Mouse (Mus musculus) gastrocnemius, adult 18-20 months (tissue): ENCODE results near the gene Rac1. TPM values are rescaled to one million over a fixed set of nuclear protein-coding genes. Genes with fewer than 3 reads are reported as not detected.

ENCODE experiments used
- DNase-seq: peaks from one replicate; pipeline ENCODE4 v3.0.0; 2021; ENCODE audit warnings: low spot score
- total RNA-seq, 2 experiments: library from RNA; stranded (reverse); gene quantifications; 2 replicates each; pipeline ENCODE4 v1.2.3; 2021

Gene Rac1
- total RNA-seq, 2 experiments from 2014 or later, result 225 to 239 TPM

DNA sequence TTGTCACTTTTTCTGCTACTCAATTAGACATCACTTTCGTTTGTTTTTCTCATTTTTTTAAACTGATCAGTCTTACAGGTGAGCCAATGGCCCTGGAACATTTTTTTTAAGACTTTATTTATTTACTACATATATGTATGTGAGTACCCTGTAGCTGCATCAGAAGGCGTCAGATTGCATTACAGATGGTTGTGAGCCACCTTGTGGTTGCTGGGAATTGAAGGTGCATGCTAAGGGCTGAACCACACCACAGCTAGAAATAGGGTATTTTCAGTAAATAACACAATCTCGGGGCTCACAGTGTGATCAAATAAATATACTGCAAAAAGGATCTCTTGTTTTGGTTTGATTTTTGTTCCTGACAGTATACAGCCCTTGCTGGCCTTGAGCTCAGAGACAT, 30.4 kb downstream of the Rac1 start:
- DNase-seq, result no peak

DNA sequence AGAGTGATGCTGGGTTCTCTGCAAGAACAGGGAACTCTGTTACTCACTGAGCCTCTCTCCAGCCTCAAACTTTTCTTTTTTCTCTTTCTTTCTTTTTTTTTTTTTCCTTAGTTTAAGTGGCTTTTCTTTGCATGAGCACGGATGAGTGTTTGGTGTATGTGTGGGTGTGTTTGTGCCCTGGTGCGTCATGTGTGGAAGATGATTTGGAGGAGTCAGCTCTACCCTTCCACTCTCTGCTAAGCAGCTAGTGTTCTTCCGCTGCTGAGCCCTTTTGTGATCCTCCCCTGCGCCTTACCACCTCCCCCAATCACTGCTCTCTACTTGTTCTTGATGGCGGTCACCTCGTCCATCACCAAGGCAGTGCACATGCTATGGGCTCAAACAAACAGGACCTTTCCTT, 32.1 kb downstream of the Rac1 start:
- DNase-seq, result no peak

DNA sequence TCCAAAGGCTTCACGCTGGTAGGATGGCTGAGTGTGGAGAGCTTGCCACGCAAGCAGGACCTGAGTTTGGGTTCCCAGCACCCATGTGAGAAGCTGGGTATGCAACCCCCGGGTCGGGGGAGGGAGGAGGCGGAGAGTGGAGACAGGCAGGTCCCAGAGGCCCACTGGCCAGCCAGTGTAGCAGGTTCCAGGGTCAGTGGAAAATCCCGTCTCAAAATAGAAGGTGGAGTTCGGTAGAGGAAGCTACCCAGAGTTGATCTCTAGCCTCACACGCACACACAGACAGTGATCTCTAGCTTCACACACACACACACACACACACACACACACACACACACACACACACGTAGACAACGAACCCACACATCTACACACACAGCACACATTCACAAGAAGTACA, 34.7 kb downstream of the Rac1 start:
- no peak for DNase-seq

DNA sequence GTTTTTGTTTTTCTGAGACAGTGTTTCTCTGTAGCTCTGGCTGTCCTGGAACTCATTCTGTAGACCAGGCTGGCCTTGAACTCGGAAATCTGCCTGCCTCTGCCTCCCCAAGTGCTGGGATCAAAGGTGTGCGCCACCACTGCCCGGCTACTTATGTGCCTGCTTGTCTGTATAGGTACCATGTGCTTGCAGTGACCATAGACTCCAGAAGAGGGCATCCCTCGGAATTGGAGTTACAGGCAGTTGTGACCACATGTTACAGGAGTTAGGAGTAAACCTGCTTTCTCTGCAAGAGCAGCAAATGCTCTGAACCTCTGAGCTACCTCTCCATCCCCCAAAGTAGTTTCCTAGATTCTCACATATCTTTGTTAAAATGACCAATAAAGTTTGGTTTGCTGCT, 36.1 kb downstream of the Rac1 start:
- DNase-seq, result no peak

DNA sequence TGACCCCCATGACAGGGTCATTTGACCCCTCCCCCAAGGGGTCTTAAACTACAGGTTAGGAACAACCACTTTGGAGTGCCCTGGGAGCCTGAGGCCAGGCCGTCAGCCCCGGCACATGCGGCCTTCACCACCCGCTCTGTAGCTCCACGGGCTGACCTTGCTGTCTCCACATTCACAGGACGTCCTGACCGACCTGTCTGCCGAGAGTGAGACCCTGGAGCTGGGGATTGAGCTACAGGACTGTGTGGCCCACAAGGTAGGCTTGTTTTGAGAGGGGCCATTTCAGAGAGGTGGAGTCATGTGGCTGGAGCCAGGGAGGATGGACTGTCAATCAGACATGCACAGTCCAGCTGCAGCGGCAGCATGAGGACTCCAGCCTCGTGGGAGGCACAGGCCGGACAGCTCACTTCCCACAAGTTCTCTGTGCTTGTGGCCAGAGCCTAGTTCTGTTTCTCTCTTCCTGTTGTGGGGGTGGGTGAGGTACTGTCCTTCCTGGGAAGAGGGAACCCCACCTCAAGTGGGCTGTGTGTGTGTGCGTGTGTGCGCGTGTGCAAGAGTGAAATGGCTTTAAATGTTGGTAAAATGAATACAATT, 38.0 kb downstream of the Rac1 start:
- DNase-seq, result no peak

DNA sequence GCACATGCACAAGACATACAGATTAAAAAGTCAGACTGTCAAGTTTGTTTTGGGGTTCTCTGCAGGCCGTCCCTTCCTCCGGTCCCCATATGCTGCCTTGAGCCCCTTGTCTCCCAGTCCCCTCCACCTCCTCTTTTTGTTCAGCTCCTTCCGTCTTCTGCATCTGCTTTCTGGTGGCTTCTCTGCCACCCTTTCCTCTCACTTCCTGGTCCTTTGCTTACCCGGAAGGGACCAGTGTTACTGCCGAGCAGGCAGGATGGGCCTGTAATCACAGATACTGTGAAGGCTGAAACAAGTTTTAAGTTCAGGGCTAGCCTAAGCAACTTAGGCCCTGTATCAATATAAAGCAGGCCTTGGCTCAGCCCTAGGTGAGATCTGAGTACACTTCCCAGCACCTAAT, 39.8 kb downstream of the Rac1 start:
- no peak for DNase-seq

DNA sequence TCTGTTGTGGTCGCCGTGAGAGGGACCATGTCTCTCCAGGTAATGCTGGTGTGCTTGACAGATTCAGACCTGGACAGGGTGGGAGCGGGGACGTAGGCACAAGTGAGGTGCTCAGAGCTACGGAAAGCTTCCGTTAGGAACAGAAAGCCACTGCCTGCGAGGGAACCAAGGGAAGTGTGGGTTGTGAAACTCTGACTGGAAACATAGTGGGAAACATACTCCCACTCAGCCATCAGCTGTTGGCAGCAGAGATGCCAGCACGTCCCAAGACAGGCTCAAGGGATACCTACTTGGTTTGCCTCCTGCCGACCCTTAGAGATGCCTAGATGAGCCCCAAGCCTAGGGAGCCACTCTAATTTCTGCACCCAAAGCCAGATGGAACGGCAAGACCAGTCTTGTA, 40.6 kb downstream of the Rac1 start:
- DNase-seq, result no peak

DNA sequence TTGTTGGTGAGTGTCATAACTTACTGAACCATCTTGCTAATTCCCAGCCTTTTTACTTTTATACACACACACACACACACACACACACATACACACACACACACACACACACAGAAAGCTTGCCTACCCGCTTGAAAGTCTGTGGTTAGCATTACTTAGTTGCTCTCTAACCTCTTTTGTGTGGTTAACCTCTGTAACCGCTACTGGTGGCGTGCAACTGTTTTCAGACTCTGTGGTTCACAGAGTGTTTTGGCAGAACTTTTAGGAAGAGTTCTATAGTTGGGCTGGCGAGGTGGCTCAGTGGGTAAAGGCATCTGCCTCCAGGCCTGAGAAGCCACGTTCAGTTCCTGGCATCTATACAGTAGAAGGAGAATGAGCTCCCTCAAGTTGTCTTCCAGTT, 42.9 kb downstream of the Rac1 start:
- DNase-seq, result no peak

DNA sequence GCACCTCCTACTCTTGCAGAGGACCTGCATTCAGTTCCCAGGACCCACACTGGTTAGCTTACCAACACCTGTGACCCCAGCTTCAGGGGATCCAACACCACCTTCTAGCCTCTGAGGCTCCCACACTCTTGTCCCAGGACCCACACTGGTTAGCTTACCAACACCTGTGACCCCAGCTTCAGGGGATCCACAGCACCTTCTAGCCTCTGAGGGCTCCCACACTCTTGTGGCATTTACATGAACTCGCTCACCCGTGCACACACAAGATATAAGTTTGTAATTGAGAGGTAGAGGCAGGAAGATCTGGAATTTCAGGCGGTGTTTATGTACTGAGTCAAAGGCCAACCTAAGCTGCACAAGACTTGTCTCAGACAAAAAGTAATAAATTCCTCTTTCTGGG, 49.9 kb downstream of the Rac1 start:
- DNase-seq, result no peak

DNA sequence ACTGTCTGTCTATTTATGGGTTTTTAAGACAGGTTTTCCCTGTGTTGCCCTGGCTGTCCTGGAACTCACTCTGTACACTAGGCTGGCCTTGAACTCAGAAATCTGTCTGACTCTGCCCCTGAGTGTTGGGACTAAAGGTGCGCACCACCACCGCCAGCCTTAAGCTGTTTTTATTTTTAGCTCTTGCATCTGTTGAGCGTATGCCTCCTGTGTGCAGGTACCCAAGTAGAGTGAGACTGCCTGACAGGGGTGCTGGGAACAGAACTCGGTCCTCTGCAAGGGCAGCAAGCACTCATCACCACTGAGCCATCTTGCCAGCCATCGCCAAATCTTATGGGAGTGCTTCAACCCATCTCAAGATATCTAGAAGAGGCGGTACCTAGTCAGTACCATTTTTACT, 51.8 kb downstream of the Rac1 start:
- no peak for DNase-seq

DNA sequence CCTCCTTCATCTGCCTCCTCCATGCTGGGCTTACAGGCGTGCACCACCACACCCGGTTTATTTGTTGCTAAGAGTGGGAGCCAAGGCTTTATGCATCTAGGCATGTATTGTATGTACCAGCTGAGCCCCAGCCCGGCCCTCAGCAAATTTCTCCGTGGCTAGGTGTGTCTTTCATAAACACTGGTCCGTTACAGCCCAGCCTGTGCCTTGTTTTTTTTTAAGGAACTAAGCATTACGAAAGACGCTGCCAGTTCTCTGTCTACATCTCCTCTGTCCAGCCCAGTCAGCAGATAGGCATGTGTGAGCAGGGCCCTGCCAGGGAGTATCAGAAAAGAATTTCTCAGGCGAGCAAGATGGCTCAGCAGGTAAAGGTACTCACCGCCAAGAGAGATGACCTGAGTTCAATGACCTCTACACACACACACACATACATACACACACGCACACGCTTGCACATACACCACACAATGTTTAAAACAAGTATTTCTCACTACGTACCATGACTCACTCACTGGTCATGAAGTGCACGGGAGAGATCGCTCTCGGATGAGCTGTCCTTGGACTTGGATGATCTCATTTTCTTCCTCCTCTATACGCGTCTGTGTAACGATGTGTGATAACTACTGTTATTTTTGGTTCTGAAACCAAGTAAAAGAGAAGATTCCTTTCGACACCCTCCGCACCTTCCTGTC, 52.5 kb downstream of the Rac1 start:
- DNase-seq, result no peak

DNA sequence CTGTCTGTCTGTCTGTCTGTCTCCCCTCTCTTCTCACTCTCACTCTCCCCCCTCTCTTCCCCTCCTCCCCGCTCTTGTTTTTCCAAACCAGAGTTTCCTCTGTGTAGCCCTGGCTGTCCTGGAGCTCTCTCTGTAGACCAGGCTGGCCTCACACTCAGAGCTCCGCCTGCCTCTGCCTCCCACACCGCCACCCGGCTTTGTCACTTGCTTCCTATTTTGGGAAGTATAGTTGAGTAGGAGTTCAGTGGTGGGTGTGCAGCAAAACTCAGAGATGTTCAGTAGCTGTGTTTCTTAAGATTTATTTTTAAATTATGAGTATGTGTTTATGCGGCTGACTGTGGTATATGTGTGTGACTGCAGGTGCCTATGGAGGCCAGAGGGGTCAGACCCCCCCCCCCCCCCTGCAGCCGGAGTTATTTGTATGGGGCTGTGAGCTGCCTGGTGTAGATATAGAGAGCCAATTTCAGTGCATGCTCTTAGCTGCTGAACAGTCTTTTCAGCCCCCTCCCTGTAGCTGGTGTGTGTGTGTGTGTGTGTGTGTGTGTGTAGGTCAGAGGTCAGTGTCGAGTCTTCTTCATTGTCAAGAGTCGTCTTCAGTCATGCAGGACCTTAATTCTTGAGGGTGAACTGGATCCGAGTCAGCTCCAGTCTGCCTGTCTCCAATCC, 55.8 kb downstream of the Rac1 start:
- DNase-seq, result no peak

DNA sequence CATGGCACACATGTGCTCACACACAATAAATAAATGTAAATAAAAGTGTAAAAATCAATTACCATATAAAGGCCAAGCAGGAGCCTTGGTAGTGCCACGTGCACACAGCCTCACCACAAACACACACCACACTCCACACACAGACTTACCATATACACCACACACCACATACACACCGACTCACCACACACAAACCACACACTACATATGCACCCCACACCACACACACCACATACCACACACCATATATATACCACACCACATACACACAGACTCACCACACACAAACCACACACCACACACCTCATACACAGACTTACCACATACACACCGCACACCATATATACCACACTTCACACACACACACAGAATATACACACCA, 56.7 kb downstream of the Rac1 start:
- no peak for DNase-seq

DNA sequence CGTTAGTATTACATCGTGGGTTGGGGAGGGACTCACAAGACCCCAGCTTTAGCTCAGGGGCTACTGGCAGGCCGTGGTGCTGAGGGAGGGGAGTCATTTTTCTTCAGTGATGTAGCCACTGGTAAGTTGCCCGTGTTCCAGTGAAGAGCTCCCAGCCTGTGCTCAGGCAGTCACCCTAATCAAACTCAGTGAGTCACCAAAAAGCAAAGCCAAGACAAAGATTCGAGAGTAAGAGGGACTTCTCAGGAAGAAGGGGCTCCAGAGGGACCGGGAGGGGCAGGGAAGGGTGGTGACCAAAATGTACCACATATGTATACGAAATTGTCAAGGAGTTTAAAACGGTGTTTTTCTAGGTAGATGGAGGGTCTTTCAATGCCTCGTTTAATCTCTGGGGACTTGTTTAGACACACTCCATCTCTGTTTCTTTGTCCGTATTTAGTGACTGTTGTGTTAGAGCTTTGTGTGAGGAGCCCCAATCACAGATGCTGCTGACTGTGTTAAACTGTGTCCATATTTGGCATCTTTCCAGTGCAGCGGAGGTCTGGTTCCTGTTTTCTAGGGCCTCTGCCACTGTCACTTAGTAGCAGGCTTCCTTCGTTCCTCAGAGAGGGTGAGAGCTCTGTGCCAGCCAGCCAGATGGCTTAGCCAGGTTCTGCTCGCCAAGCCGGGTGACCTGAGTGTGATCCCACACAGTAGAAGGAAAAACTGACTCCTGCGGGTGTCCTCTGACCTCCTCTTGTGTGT, 57.2 kb downstream of the Rac1 start:
- peak; percentile 53 for DNase-seq

DNA sequence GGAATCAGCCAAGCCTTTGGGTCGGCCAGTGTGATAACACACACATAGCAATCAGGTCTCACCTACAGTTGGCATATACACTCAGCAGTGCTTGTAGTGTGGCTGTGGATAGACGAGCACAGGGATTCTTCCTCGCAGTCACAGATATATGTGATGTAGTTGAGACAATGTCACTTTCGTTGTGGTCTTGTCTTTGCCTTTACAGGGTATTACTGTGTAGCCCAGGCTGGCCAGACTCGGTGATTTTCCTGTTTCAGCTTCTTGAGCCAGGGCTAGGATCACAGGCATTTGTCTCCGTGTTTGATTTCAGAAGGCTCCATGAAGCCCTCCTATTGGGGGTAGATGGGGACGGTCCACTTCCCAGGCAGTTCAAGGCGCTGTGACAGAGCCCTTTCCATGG, 58.2 kb downstream of the Rac1 start:
- no peak for DNase-seq

DNA sequence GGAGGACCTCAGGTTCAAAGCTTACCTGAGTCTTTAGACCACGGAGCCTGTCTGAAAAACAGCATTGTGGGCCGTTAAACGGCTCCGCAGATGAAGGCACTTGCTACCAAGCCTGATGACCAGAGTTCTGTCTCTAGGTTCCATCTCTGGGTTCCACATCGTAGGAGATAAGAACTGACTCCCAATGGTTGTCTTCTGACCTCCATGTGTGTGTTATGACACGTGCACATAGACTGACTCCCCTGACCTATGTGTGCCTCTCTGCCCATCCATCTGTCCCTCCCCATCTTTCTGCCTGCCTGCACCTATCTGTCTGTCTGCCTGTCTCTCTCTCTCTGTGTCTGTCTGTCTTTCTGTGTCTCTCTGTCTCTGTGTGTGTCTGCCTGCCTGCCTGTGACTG, 59.9 kb downstream of the Rac1 start:
- DNase-seq, result no peak

DNA sequence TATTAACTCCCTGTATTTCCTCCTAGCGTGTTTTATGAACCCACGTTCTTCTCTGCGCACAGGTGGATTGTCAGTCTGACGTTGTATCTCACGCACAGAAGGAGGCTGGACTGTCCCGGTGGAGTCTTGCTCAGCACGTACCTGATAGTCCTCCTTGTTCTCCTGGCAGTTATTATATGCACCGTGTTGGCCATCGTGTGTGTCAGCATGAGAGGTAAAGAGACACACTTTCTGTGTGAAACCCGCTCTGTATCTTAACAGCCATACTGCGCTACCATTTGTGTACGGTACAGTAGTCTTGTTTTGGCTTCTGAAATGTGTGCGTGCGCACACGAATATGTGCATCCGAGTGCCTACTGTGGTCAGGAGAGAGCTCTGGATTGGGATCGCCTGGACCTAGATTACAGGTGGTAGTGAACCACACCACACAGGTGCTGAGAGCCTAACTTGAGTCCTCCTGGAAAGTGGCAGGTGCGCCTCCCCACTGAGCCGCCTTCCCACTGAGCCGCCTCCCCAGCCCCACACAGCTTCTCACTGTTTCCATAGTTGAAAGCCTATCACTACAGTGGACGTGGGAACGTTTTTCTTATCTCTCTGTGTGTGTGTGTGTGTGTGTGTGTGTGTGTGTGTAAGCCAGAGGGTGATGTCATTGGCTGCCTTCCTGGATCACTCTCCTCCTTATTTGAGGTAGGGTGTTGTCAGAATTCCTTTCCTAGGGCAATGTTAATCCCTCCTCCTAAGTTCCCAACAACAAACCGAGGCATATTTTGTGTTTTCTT, 60.8 kb downstream of the Rac1 start:
- no peak for DNase-seq

DNA sequence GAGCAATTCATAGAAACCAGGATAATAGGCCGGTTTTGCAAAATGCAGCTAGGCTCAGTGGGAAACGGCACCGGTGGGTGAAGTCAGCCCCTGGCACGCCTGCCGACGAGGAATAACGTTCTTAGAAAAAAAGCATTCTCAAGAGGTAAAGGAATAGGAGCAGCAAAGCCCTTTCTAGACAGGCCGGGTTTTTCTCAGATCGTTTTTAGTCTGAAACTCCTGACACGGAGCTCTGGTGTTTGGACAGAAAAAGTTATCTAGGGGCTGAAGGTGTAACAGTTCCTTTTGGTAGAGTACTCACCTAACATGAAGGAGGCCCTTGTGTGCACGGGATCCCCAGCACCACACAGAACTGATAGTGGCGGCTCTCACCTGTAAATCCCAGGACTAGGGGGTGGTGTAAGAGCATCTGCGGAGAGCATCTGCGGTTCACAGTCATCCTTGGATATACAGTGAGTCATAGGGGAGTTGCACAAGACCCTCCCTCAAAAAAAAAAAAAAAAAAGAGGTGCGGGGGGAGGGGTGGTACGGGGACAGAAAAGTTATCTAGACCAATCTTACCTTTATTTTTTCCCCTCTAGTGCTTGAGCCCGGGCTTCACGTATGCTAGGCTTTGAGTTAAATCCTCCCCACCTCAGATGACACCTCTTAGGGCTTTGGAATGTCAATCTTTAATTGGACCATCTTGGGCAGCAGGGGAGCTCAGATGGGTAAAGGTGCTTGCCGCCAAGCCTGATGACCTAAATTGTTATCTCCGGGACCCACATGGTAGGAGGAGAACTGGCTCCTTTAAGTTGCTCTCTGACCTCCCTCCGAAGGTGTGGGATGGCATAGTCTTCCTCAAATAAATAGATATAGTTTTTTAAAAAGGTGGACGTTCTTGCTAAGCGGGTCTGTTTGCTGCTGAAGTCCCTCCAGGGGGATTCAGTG, 62.4 kb downstream of the Rac1 start:
- no peak for DNase-seq

DNA sequence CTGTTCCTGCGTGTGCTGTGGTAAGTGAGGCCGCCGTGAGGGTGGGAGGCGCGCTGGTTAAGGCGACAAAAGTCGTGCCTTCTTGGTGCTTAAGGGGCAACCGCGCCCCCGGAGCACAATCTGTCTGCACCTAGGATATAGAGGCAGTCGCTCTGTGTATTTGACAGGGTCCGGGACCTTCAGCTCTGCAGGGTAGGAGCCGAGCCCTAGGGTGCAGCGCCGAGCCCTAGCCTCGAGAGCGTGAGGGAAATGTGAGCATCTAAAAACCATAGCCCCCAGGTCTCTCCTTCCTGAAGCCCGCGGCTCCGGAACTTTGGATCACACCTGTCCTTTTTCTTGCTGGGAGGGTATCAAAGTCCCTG, 63.1 kb downstream of the Rac1 start:
- no peak for DNase-seq

DNA sequence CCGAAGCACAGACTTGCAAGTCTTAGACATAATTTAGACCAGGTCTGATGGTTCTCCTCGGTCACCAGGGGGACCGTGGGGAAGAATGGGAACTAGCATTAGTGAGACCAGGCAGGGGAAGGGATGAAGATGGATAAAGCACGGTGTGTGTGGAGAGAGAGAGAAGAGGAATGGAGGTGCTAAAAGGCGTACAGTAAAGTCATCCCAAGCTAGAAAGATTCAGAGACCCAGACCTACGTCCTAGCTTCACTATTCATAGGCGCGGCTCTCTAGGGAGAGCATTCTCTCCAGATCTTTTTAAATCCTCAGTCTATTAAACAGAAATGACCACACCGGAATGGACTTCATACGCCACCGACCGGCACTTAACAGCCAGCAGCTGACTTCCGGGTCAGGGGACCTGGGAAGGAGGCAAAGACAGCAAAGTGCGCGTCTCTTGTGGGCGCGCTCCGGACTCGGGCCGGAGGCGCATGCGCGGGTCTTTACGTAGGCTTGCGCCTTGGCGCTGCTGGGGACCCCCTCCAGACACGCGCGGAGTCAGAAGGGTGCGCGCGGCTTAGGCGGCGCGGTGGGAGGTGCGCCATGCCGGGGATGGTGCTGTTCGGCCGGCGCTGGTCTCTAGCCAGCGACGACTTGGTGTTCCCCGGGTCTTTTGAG, 63.6 kb downstream of the Rac1 start, which contains the start of gene Daglb:
Gene Daglb (plus strand): TSS at position 485 of the 657 bp plus-strand sequence.
- DNase-seq, result peak; percentile 85
